Mouse (Mus musculus) adrenal gland, postnatal 14 days (tissue): Measurements from ENCODE around the gene Cd81. TPM values are rescaled to one million over a fixed set of nuclear protein-coding genes. Genes with fewer than 3 reads are reported as not detected.
A peak's percentile ranks its signal among the peaks of the same experiment; 100 is the strongest.

Source experiments
- DNase-seq: peaks from one replicate; pipeline ENCODE4 v3.0.0; 2021; ENCODE audit warnings: mixed read lengths
- total RNA-seq: library from RNA; stranded (reverse); gene quantifications from 2 replicates; pipeline ENCODE4 v1.2.3, GENCODE M21; 2021

Cd81 gene
- total RNA-seq, 1 experiment from 2014 or later: 561 TPM

GRCm38 (mm10) chr7:143020040-143020439, 32.5 kb upstream of the Cd81 start:
- DNase-seq: no peak

- DNase-seq: no peak
These were observed 31.8 kb upstream of the Cd81 start for GRCm38 (mm10) chr7:143020764-143021163.

DNA sequence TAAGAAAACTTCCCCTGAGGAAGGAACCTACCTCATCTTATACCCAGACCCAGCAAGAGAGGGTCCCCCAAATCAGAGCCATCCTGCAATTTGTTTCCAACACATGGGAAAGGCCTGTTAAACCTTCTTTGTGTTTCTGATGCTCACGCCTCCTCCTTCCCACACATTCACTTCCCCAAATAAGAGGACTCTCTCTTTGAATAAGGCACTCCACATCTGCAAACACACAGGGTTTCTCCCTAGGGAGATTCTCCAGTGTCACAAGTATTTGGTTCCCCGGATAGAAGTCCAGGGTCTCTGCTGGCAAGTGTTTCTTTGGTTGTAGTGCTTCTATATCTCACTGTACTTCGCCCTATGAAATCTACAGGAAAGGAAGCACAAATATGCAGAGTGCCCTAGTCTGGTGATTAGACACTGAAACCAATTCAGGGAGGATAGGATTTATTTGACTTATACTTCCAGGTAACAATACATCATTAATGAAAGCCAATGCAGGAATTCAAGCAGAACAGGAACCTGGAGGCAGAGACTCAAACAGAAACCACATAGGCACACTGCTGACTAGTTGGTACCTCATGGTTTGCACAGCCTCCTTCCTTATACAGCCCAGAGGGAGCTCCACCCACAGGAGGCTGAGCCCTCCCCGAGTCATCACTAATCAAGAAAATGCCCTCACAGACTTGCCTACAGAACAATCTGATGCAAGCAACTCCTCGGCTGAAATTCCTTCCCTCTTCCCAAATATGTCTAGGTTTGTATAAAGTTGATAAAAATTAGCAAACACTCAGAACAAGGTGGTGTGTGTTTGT, 31.0 kb upstream of the Cd81 start:
- DNase-seq: no peak

- DNase-seq: no peak
These were observed 29.0 kb upstream of the Cd81 start for GRCm38 (mm10) chr7:143023499-143023898.

- no peak for DNase-seq
These were observed 28.2 kb upstream of the Cd81 start for GRCm38 (mm10) chr7:143024293-143024692.

- no peak for DNase-seq
These were observed 27.0 kb upstream of the Cd81 start for GRCm38 (mm10) chr7:143025496-143025895.

GRCm38 (mm10) chr7:143027196-143027595, 25.3 kb upstream of the Cd81 start:
- no peak for DNase-seq

- DNase-seq: peak; percentile 48
These were observed 20.7 kb upstream of the Cd81 start for GRCm38 (mm10) chr7:143031816-143032215.

- DNase-seq: peak; percentile 31
These were observed 19.0 kb upstream of the Cd81 start for GRCm38 (mm10) chr7:143033581-143033980.

DNA sequence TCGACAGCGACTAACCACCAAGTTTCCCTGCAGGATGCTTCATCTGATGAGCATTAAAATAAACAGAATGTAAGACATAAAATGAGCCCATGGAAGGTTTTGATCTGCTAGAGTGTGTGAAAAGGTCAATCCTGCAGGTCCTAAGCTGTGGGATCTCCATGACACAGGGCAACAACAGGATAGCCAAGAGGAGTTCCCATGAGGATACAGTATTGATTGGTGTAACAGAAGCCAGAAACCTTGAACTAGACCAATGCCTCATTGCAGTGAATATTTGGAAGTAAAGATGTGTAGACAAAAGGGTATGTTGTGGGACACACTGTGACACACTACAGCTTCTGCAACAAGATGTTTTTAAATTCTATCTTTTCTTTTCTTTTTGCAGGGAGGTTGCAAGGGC, 18.4 kb upstream of the Cd81 start:
- no peak for DNase-seq

- DNase-seq: no peak
These were observed 17.8 kb upstream of the Cd81 start for GRCm38 (mm10) chr7:143034519-143035450.

DNA sequence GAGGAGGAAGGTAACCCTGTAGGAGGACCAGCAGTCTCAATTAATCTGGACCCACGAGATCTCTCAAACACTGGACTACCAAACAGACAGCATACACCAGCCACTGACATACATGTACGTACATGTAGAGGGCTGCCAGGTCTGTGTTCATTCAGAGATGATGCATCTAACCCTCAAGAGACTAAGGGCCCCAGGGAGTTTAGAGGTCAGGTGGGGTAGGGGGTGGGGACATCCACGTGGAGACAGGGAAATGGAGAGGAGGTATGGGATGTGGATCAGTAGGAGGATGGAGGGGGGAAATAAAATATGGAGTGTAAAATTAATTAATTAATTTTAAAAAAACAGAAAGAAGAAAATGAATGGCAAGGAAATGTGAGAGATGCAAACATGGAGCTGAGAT, 15.8 kb upstream of the Cd81 start:
- DNase-seq: no peak

- DNase-seq: no peak
These were observed 15.2 kb upstream of the Cd81 start for GRCm38 (mm10) chr7:143037306-143037705.

- no peak for DNase-seq
These were observed 14.2 kb upstream of the Cd81 start for GRCm38 (mm10) chr7:143038174-143038931.

DNA sequence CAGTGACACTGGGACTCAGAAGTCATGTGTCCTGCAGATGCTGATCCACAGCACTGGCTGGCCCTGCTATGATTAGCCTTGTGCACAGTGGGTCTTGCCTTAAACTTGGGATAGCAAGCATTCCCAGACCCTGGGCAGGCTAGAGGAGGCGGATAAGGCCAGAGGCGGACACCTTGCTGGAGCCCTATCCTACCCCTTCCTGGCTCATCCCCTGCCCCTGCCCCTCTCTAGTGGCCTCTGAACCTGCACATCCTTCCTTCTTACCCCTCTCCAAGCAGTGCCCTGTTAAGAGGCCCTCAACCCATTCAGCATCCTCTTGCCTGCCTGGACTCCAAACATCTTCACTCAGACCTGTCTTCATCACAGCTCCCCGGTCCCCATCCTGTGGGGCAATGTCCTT, 12.0 kb upstream of the Cd81 start:
- no peak for DNase-seq

DNA sequence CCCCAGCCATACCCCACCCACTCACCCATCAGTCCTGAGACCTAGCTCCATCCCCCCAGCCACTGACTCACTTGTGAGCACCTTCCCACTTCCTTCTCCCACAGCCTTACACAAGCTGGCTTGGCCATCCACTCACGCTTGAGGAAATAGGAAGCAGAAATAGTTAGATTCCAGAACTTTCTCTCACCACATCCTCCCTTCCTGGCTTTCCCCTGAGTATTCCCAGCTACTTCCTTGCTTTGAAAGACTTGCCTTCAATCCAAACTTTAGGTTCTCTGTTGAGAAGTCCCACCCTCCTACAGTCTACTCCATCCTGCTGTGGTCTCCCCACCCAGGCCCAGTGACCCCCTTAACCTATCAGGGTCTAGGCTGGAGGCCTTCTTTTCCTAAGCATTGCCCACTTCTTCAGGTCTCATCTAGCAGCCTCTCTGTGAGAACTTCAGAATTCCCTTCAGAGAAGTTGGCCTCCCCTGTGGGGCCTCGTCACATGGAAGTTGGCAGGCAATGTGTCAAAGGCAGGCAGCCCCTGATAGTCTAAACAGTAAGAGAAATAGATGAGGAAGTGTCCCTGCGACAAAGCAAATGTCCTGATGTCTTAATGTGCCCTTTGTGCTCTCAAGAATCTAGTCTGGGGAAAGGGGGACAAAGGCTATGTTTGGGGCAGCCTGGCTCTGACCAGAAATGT, 11.3 kb upstream of the Cd81 start:
- DNase-seq: no peak

DNA sequence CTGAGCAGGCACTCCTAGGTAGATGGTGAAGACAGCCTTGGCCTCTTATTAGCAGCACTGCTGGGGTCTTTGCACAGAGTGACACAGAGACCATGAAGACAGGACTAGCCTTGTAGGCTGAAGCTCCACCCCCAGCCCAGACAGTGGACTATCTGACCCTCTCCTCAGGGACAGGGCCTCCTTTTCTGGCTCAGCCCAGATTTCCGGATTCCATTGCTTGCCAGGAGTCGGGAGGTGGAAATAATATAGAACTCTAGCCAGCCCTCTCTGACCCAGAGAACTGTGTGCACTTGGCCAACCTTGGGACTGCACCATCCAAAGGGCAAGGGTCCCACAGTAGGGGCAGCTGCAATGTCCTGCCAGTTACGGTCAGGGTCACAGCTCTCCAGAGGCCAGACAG, 10.4 kb upstream of the Cd81 start:
- peak; percentile 86 for DNase-seq

DNA sequence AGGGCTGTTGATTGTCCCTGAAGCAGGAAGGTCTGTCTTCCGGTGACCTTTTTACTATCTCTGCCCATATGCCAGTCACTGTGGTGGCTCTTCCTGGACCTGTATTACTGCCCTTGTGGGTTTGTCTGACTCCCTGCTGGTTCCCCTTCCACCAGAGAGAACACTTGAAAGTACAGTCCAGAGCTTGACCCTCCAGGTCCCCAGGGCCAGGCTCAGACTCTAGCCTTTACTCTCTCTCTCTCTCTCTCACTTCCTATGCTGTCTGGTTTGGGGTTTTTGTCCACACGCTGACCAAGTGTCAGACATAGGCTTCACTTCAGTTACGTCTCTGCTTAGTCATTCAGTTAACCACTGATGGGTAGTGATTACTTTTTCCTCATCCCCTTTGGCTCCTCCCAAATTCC, 9.6 kb upstream of the Cd81 start:
- DNase-seq: no peak

DNA sequence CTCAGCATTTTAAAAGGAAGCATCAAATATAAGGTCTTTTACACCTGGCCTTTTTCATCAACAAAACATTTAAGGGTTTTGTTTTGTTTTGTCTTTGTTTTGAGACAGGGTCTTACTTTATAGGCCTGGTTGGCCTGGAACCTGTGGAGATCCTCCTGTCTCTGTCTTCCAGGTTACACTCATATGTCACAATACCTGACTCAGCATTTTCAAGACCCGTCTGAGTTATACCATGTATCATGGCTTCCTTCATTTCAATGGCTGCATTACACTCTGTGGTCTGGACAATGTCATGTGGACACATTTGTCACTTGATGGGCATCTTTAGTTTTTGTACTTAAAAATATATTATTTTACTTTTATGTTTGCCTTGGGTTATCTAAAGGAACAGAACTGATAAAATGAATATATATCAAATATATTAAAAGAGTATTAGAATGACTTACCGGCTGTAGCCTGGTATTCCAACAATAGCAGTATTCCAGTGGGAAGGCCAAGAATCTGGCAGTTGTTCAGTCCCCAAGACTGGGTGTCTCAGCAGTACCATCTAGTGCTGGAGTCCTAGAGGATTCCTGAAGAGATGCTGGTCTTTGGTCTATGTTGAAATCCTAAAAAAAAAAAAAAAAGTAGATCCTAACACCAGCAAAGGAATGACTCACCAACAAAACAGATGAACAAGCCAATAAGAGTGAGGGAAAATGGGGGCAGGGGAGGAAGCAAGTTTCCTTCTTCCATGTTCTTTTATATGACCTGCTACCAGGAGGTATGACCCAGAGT, 8.3 kb upstream of the Cd81 start:
- DNase-seq: no peak

- no peak for DNase-seq
These were observed 7.7 kb upstream of the Cd81 start for GRCm38 (mm10) chr7:143044826-143045206.

- DNase-seq: no peak
These were observed 6.2 kb upstream of the Cd81 start for GRCm38 (mm10) chr7:143046358-143046757.
